Mouse (Mus musculus) kidney, embryonic 16.5 days (tissue): ENCODE results near the gene B020011L13Rik. TPM values are rescaled to one million over a fixed set of nuclear protein-coding genes. Genes with fewer than 3 reads are reported as not detected.
"Not testable (repeated sequence)": the region's sequence is repeated elsewhere in the genome, so short reads cannot be mapped to it uniquely, and the experiment has no call there.

Experiments used
- ATAC-seq: fragments of 200-750 bp; cut with Nextera tagmentation; 2 replicates; pipeline ENCODE4 v1.8.0; 2017; ENCODE audit warnings: moderate TSS enrichment; ENCODE audit not compliant: low FRiP score, low TSS enrichment
- H3K27ac ChIP-seq: fragments of 300-500 bp; sonication (generic); 2 replicates; pipeline ENCODE4 v1.5.1; 2014; ENCODE audit warnings: low read length
- H3K27me3 ChIP-seq: fragments of 300-500 bp; sonication (generic); 2 replicates; pipeline ENCODE4 v1.6.1; 2014; ENCODE audit warnings: low read length, control low read depth, mixed read lengths; ENCODE audit not compliant: insufficient read depth
- H3K36me3 ChIP-seq: fragments of 300-500 bp; sonication (generic); 2 replicates; pipeline ENCODE4 v1.6.1; 2014; ENCODE audit warnings: low read length, control low read depth, mixed read lengths; ENCODE audit not compliant: insufficient read depth
- H3K4me1 ChIP-seq: fragments of 300-500 bp; sonication (generic); 2 replicates; pipeline ENCODE4 v1.6.1; 2014; ENCODE audit warnings: low read length, control low read depth, mixed read lengths; ENCODE audit not compliant: insufficient read depth
- H3K4me2 ChIP-seq: fragments of 300-500 bp; sonication (generic); replicated peaks from 2 replicates; pipeline ENCODE4 v1.6.1; 2014; ENCODE audit warnings: low read depth, low read length
- H3K4me3 ChIP-seq: fragments of 300-500 bp; sonication (generic); 2 replicates; pipeline ENCODE4 v1.5.1; 2014; ENCODE audit warnings: mild to moderate bottlenecking, low read length
- H3K9ac ChIP-seq: fragments of 300-500 bp; sonication (generic); replicated peaks from 2 replicates; pipeline ENCODE4 v1.6.1; 2014; ENCODE audit warnings: low read length
- H3K9me3 ChIP-seq: fragments of 300-500 bp; sonication (generic); 2 replicates; pipeline ENCODE4 v1.6.1; 2016; ENCODE audit warnings: low read length, control low read depth
- WGBS: fragments of 180-500 bp; shearing (Covaris S2); extraction: QIAGEN DNeasy Blood & Tissue Kit; methylation state at CpG from one replicate; pipeline ENCODE4 v1.1.7; 2014; 5-methylcytosine and 5-hydroxymethylcytosine counted together
- polyA plus RNA-seq: library from polyadenylated mRNA; unstranded; fragments of >200 nt; fragmentation: Nextera tagmentation; extraction: Ambion mirVana; gene quantifications from 2 replicates; pipeline ENCODE4 v1.2.1, GENCODE M21; 2015

B020011L13Rik gene
- polyA plus RNA-seq, result not detected in 2 replicates

- H3K36me3 ChIP-seq, H3K9ac ChIP-seq, H3K4me2 ChIP-seq, H3K27me3 ChIP-seq, H3K4me3 ChIP-seq, H3K4me1 ChIP-seq, H3K27ac ChIP-seq, H3K9me3 ChIP-seq, ATAC-seq: not testable (repeated sequence)
- WGBS, result 60% methylated on average over 3 of the region's 3 CpGs
Observed at GRCm38 (mm10) chr1:117780833-117781232, at the start of gene B020011L13Rik. Gene B020011L13Rik, plus strand, starts transcription at chr1:117781133.

GRCm38 (mm10) chr1:117816271-117816670 lies 35.3 kb downstream of the B020011L13Rik start:
- H3K36me3 ChIP-seq, H3K4me2 ChIP-seq, H3K9me3 ChIP-seq, H3K4me1 ChIP-seq, ATAC-seq, H3K27ac ChIP-seq, H3K27me3 ChIP-seq, H3K4me3 ChIP-seq, H3K9ac ChIP-seq: not testable (repeated sequence)

- 61% methylated on average over 5 of the region's 5 CpGs for WGBS
- H3K9me3 ChIP-seq, H3K27me3 ChIP-seq, H3K4me1 ChIP-seq, H3K4me3 ChIP-seq, H3K36me3 ChIP-seq, H3K9ac ChIP-seq, ATAC-seq, H3K4me2 ChIP-seq, H3K27ac ChIP-seq: not testable (repeated sequence)
Observed at GRCm38 (mm10) chr1:117829781-117830180, 48.8 kb downstream of the B020011L13Rik start, which contains the start of gene Gm28360. Gene Gm28360, plus strand, starts transcription at chr1:117830081.

- H3K27ac ChIP-seq, H3K4me3 ChIP-seq, H3K9me3 ChIP-seq, H3K9ac ChIP-seq, H3K4me2 ChIP-seq, H3K27me3 ChIP-seq, H3K4me1 ChIP-seq, ATAC-seq, H3K36me3 ChIP-seq: not testable (repeated sequence)
- 90% methylated on average over 3 of the region's 3 CpGs for WGBS
Observed at GRCm38 (mm10) chr1:117851718-117852117, 70.8 kb downstream of the B020011L13Rik start.

Other genes starting within 250 kb of the B020011L13Rik start
- not detected in 2 replicates for gene Gm28363, start 84.0 kb upstream of the B020011L13Rik start, polyA plus RNA-seq
- gene Gm28360, start 48.9 kb downstream of the B020011L13Rik start, polyA plus RNA-seq, result not detected in 2 replicates
- not detected in 2 replicates for gene Gm28168, start 146.9 kb downstream of the B020011L13Rik start, polyA plus RNA-seq
- not detected in 2 replicates for gene Gm7145, start 184.8 kb downstream of the B020011L13Rik start, polyA plus RNA-seq